Mouse (Mus musculus): Measurements from ENCODE around the gene Shroom2. TPM values are rescaled to one million over a fixed set of nuclear protein-coding genes. Genes with fewer than 3 reads are reported as not detected.

Gene Shroom2
- total RNA-seq, 2 experiments from 2014 or later, result 8.7 to 10.7 TPM

Other genes starting within 250 kb of the Shroom2 start
- gene Cldn34a, start 206.1 kb downstream of the Shroom2 start, total RNA-seq (2021), result not detected
- not detected for gene Gpr143, start 12.5 kb upstream of the Shroom2 start, total RNA-seq (2021)
- gene Usp51, start 237.0 kb upstream of the Shroom2 start, total RNA-seq (2021), result under 1 TPM in 1 of 2 experiments, not detected in 1; 0.27 TPM

All from heart, postnatal 10 days (tissue).